In the genomic region with DNA sequence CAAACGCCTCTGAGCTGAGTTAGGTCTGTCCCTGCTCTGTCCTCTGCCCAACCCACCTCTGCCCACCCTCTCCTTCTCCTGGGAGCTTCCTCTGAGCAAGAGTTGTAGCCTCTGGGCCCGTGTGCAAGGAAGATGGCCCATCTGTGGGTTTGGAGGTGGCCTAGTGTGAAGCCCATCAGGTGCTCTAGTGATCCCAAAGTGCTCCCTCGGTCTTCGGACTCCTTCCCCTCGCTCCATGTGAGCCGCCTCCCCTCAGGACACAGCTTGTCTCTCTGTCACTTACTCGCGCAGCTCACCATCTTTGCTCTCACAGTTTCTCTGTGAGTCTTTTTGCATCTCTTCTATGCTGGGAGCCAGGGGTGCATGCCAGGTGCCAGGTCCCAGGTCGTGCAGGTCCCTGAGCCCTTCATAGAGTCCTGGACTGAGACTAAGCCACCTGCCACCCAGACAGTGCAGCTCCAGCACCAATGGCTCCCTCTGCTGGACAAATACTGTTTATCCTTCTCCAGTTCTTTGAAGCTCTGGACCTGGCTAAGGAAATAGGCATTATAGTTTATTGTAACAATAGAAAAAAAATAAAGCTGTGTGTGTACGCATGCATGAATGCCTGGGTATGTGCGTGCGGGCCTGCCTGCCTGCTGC, we compare ENCODE assay signal across 8 mouse cellular contexts. TPM values are rescaled to one million over a fixed set of nuclear protein-coding genes. Genes with fewer than 3 reads are reported as not detected.
DNase-seq lines count a peak whose midpoint lies in the region; ATAC-seq and TF ChIP-seq lines count a peak whose summit lies in the region.

No protein-coding gene starts in this region.

- no peak overlapping the region for H3K4me3 ChIP-seq in testis, adult 2 months (ENCODE audit: control insufficient read depth, low read depth, low read length)
- H3K4me3 ChIP-seq in bone marrow, adult 2 months (replicated peaks; ENCODE audit: control insufficient read depth, low read depth, low read length), result no peak overlapping the region
- H3K4me3 ChIP-seq in embryonic facial prominence, embryonic 14.5 days (ENCODE audit: low read depth, low read length), result no peak overlapping the region
- no peak overlapping the region for H3K4me3 ChIP-seq in liver, embryonic 14.5 days (ENCODE audit: insufficient read depth in 1 of 2, low read depth in 2 of 2, low read length in 2 of 2)
- no peak overlapping the region for H3K4me3 ChIP-seq in neural tube, embryonic 15.5 days (replicated peaks)

- TF ChIP-seq EP300 in liver, embryonic 14.5 days (IDR thresholded peaks at IDR 0.05; ENCODE audit: low read depth), result no peak

- no peak overlapping the region for H3K9ac ChIP-seq in embryonic facial prominence, embryonic 14.5 days (ENCODE audit: low read depth, low read length)
- H3K9ac ChIP-seq in liver, embryonic 14.5 days (replicated peaks), result no peak overlapping the region
- no peak overlapping the region for H3K9ac ChIP-seq in neural tube, embryonic 15.5 days (replicated peaks)

- no peak overlapping the region for H3K4me2 ChIP-seq in embryonic facial prominence, embryonic 14.5 days (ENCODE audit: low read depth, low read length)
- no peak overlapping the region for H3K4me2 ChIP-seq in liver, embryonic 14.5 days (ENCODE audit: low read depth)
- H3K4me2 ChIP-seq in neural tube, embryonic 15.5 days, result no peak overlapping the region

- no peaks in the 10 kb centered on the region for H3K36me3 ChIP-seq in testis, adult 2 months (ENCODE audit: control insufficient read depth, insufficient read depth, low read length)
- H3K36me3 ChIP-seq in embryonic facial prominence, embryonic 14.5 days (ENCODE audit: control insufficient read depth, insufficient read depth, low read length), result no peaks in the 10 kb centered on the region
- H3K36me3 ChIP-seq in liver, embryonic 14.5 days (replicated peaks; ENCODE audit: control insufficient read depth, insufficient read depth, low read depth), result no peaks in the 10 kb centered on the region
- no peaks in the 10 kb centered on the region; the same call in 1 of the 2 replicates for H3K36me3 ChIP-seq in neural tube, embryonic 15.5 days

- 66% methylated on average over 12 of the region's 12 CpGs for WGBS in bone marrow, adult 2 months
- WGBS in embryonic facial prominence, embryonic 14.5 days, result 52% methylated on average over 12 of the region's 12 CpGs
- 56% methylated on average over 12 of the region's 12 CpGs for WGBS in liver, embryonic 14.5 days (ENCODE audit: insufficient replicate concordance)
- WGBS in neural tube, embryonic 15.5 days, result 70% methylated on average over 12 of the region's 12 CpGs

- no peaks in the 10 kb centered on the region for H3K4me1 ChIP-seq in testis, adult 2 months (ENCODE audit: control insufficient read depth, insufficient read depth, low read length)
- no peaks in the 10 kb centered on the region for H3K4me1 ChIP-seq in bone marrow, adult 2 months (ENCODE audit: control insufficient read depth, insufficient read depth, low read length)
- no peaks in the 10 kb centered on the region for H3K4me1 ChIP-seq in embryonic facial prominence, embryonic 14.5 days (ENCODE audit: control insufficient read depth, insufficient read depth, low read length)
- no peaks in the 10 kb centered on the region for H3K4me1 ChIP-seq in liver, embryonic 14.5 days (replicated peaks; ENCODE audit: control insufficient read depth in 2 of 2, insufficient read depth in 2 of 2, low read length in 1 of 2)
- H3K4me1 ChIP-seq in neural tube, embryonic 15.5 days, result peaks cover 15% of the 10 kb centered on the region; the same call in 1 of the 2 replicates

- TF ChIP-seq POLR2A in testis, adult 2 months (IDR thresholded peaks at IDR 0.05; ENCODE audit: control insufficient read depth, low read depth, low read length), result no peak
- TF ChIP-seq POLR2A in bone marrow, adult 2 months (IDR thresholded peaks at IDR 0.05; ENCODE audit: borderline replicate concordance, control insufficient read depth, low read depth, low read length), result no peak

- no peak overlapping the region for H3K27ac ChIP-seq in testis, adult 2 months (ENCODE audit: control insufficient read depth, insufficient read depth, low read depth, low read length)
- no peak overlapping the region for H3K27ac ChIP-seq in bone marrow, adult 2 months (ENCODE audit: control insufficient read depth, insufficient read depth, low read depth, low read length, poor library complexity)
- no peak overlapping the region for H3K27ac ChIP-seq in embryonic facial prominence, embryonic 14.5 days (replicated peaks; ENCODE audit: low read depth, low read length)
- H3K27ac ChIP-seq in liver, embryonic 14.5 days, result no peak overlapping the region
- H3K27ac ChIP-seq in neural tube, embryonic 15.5 days (replicated peaks), result no peak overlapping the region

- peak; percentile 41; the same call in 1 of the 2 replicates for TF ChIP-seq CTCF in testis, adult 2 months (IDR thresholded peaks at IDR 0.05; ENCODE audit: control insufficient read depth, insufficient read depth, insufficient replicate concordance, low read depth, low read length)
- TF ChIP-seq CTCF in bone marrow, adult 2 months (IDR thresholded peaks at IDR 0.05; ENCODE audit: control insufficient read depth, insufficient read depth, low read length), result peak; percentile 76
- peak; percentile 86 for TF ChIP-seq CTCF in liver, embryonic 14.5 days (IDR thresholded peaks at IDR 0.05; ENCODE audit: low read depth)

- no peak for DNase-seq in testis, postnatal 14 days (ENCODE audit: low spot score)
- peak; percentile 79 for DNase-seq in embryonic facial prominence, embryonic 14.5 days (ENCODE audit: low spot score)
- DNase-seq in induced T-regulatory cell, adult 2 months (ENCODE audit: low read depth), result peak; percentile 64
- peak in 2 of 3 experiments; percentile 18 to 31 for DNase-seq in liver, embryonic 14.5 days (ENCODE audit: low read depth in 3 of 3, low spot score in 3 of 3)
- DNase-seq in frontal cortex, postnatal 14 days (ENCODE audit: low spot score in 2 of 2), result no peak

- H3K9me3 ChIP-seq in embryonic facial prominence, embryonic 14.5 days (ENCODE audit: control insufficient read depth, low read length), result no peaks in the 10 kb centered on the region
- no peaks in the 10 kb centered on the region for H3K9me3 ChIP-seq in liver, embryonic 14.5 days (ENCODE audit: control insufficient read depth, low read length)
- no peaks in the 10 kb centered on the region for H3K9me3 ChIP-seq in neural tube, embryonic 15.5 days (replicated peaks)

- H3K27me3 ChIP-seq in testis, adult 2 months (ENCODE audit: control insufficient read depth, insufficient read depth, low read length), result no peaks in the 10 kb centered on the region
- H3K27me3 ChIP-seq in embryonic facial prominence, embryonic 14.5 days (replicated peaks; ENCODE audit: control insufficient read depth, insufficient read depth, low read length), result no peaks in the 10 kb centered on the region
- H3K27me3 ChIP-seq in liver, embryonic 14.5 days (ENCODE audit: control insufficient read depth, insufficient read depth, low read length), result no peaks in the 10 kb centered on the region
- peaks cover 5% of the 10 kb centered on the region; the same call in 1 of the 2 replicates for H3K27me3 ChIP-seq in neural tube, embryonic 15.5 days (replicated peaks)

- ATAC-seq in embryonic facial prominence, embryonic 14.5 days (ENCODE audit: low read depth), result peak; percentile 80
- ATAC-seq in liver, embryonic 14.5 days (ENCODE audit: insufficient read depth), result 0 out of 2 replicates have a peak, but pooled peaks have one; percentile 41
- ATAC-seq in neural tube, embryonic 15.5 days (ENCODE audit: low FRiP score), result peak; percentile 72; the same call in 1 of the 2 replicates

RNA-seq across cellular contexts. Expression of a gene that starts 28.1 kb away (rescaled TPM):
- 6.4 and 7.3 TPM in 2 replicates for polyA plus RNA-seq in testis, adult 2 months (2012; rRNA removed)
- 2.2 and 5.5 TPM in 2 replicates for polyA plus RNA-seq in bone marrow, adult 2 months (2011; ENCODE audit: insufficient read depth, insufficient read length, low replicate concordance, missing spikeins)
- polyA plus RNA-seq in embryonic facial prominence, embryonic 14.5 days (2014; fragmentation: Nextera tagmentation; extraction: Ambion mirVana), result 14.3 and 20.7 TPM in 2 replicates
- polyA plus RNA-seq in liver, embryonic 14.5 days (2012; rRNA removed), result 5.5 and 5.6 TPM in 2 replicates
- polyA plus RNA-seq in liver, embryonic 14.5 days (2014; fragmentation: Nextera tagmentation; extraction: Ambion mirVana), result 6.0 and 6.3 TPM in 2 replicates
- 41.4 and 46.9 TPM in 2 replicates for polyA plus RNA-seq in neural tube, embryonic 15.5 days (2015; fragmentation: Nextera tagmentation; extraction: Ambion mirVana)

RNA-seq across cellular contexts. Expression of a gene that starts 39.1 kb away (rescaled TPM):
- polyA plus RNA-seq in testis, adult 2 months (2012; rRNA removed), result 0.15 and 0.17 TPM in 2 replicates
- not detected in 2 replicates for polyA plus RNA-seq in bone marrow, adult 2 months (2011; ENCODE audit: insufficient read depth, insufficient read length, low replicate concordance, missing spikeins)
- not detected in 2 replicates for polyA plus RNA-seq in embryonic facial prominence, embryonic 14.5 days (2014; fragmentation: Nextera tagmentation; extraction: Ambion mirVana)
- 0.01 TPM in 1 of 2 replicates, not detected in the other for polyA plus RNA-seq in liver, embryonic 14.5 days (2012; rRNA removed)
- not detected in 2 replicates for polyA plus RNA-seq in liver, embryonic 14.5 days (2014; fragmentation: Nextera tagmentation; extraction: Ambion mirVana)
- 0.11 and 0.46 TPM in 2 replicates for polyA plus RNA-seq in neural tube, embryonic 15.5 days (2015; fragmentation: Nextera tagmentation; extraction: Ambion mirVana)

Comparison
In these comparisons a context has a peak if more than half of its experiments do, and no peak if none do; other contexts are left out.
1. DNase-seq: peak in embryonic facial prominence, embryonic 14.5 days (single experiment), induced T-regulatory cell, adult 2 months (single experiment) and liver, embryonic 14.5 days (2 of 3); none in testis, postnatal 14 days (single experiment) and frontal cortex, postnatal 14 days (0 of 2).
2. Peak in every context shown above with its lines, with median percentiles within 50 percentile points of each other: CTCF ChIP-seq and ATAC-seq.